Mouse (Mus musculus) testis, adult 2 months (tissue): ENCODE measurements around the gene Crtc1.

Experiments
- CTCF ChIP-seq: fragments of 200-500 bp; IDR thresholded peaks from 2 replicates; pipeline ENCODE4 v1.5.1; 2012; ENCODE audit warnings: low read depth, mild to moderate bottlenecking, inconsistent platforms, low read length, moderate library complexity; ENCODE audit not compliant: control insufficient read depth, insufficient read depth, insufficient replicate concordance
- POLR2A ChIP-seq: fragments of 200-500 bp; IDR thresholded peaks from 2 replicates; pipeline ENCODE4 v1.6.1; 2012; ENCODE audit warnings: low read depth, mild to moderate bottlenecking, inconsistent platforms, low read length, moderate library complexity; ENCODE audit not compliant: control insufficient read depth

- TF ChIP-seq CTCF (no peak), POLR2A (peak; percentile 19; the same call in 1 of the 2 replicates)
Observed at GRCm38 (mm10) chr8:70452196-70452966, 13.0 kb upstream of the Crtc1 start.
